8 mouse cellular contexts compared by ENCODE assay signal in genomic region chr17:32891239-32892180, GRCm38 (mm10). TPM values are rescaled to one million over a fixed set of nuclear protein-coding genes. Genes with fewer than 3 reads are reported as not detected.
DNase-seq lines count a peak whose midpoint lies in the region; ATAC-seq and TF ChIP-seq lines count a peak whose summit lies in the region.

Gene Zfp870 (minus strand): TSS chr17:32891642.

- peaks cover 70% of the 10 kb centered on the region for H3K4me1 ChIP-seq in E14TG2a.4 (replicated peaks; ENCODE audit: low read depth, low read length)
- peaks cover 10% of the 10 kb centered on the region for H3K4me1 ChIP-seq in forebrain, embryonic 14.5 days (ENCODE audit: control insufficient read depth, insufficient read depth, low read length)
- peaks cover 21% of the 10 kb centered on the region for H3K4me1 ChIP-seq in neural tube, embryonic 15.5 days

- peak within 1 kb of the TSS; percentile 67 for H3K4me2 ChIP-seq in forebrain, embryonic 14.5 days (ENCODE audit: low read length)
- peak within 1 kb of the TSS; percentile 85 for H3K4me2 ChIP-seq in neural tube, embryonic 15.5 days

- DNase-seq in cerebellum, adult 11 months: peak; percentile 78
- DNase-seq in forebrain, embryonic 14.5 days (ENCODE audit: low spot score): peak; percentile 96
- peak; percentile 81 to 91 for DNase-seq in heart, postnatal 14 days
- DNase-seq in layer of hippocampus, adult 11-12 months (ENCODE audit: low spot score): peak; percentile 91
- DNase-seq in lung, adult 18-20 months: peak; percentile 88 to 94
- peak; percentile 86 for DNase-seq in testis, postnatal 14 days (ENCODE audit: low spot score)

- peaks cover 35% of the 10 kb centered on the region for H3K36me3 ChIP-seq in E14TG2a.4 (ENCODE audit: insufficient read depth, low read length)
- 0 out of 2 replicates have a peak, but pooled peaks cover 2% of the 10 kb centered on the region for H3K36me3 ChIP-seq in forebrain, embryonic 14.5 days (ENCODE audit: control insufficient read depth, insufficient read depth, low read length)
- H3K36me3 ChIP-seq in neural tube, embryonic 15.5 days: no peaks in the 10 kb centered on the region

- peak within 1 kb of the TSS; percentile 75 for H3K9ac ChIP-seq in forebrain, embryonic 14.5 days (ENCODE audit: low read length)
- H3K9ac ChIP-seq in neural tube, embryonic 15.5 days (replicated peaks): peak within 1 kb of the TSS; percentile 81

- H3K27me3 ChIP-seq in E14TG2a.4 (ENCODE audit: insufficient read depth, low read length): no peaks in the 10 kb centered on the region
- no peaks in the 10 kb centered on the region for H3K27me3 ChIP-seq in forebrain, embryonic 14.5 days (replicated peaks; ENCODE audit: control insufficient read depth, insufficient read depth, low read length)
- H3K27me3 ChIP-seq in neural tube, embryonic 15.5 days (replicated peaks): no peaks in the 10 kb centered on the region

- ATAC-seq in forebrain, embryonic 14.5 days: peak; percentile 98
- peak; percentile 99 for ATAC-seq in neural tube, embryonic 15.5 days (ENCODE audit: low FRiP score)

- intact Hi-C loops in heart, postnatal 14 days (cut with DNase I): loop anchor here (5.0 to 10.0 kb wide), 2 partner anchors 56 to 107 kb away; partner anchors contain the start of genes Cyp4f13 and Zfp871

- 10% methylated on average over 33 of the region's 33 CpGs for WGBS in forebrain, embryonic 14.5 days
- 13% methylated on average over 33 of the region's 33 CpGs for WGBS in neural tube, embryonic 15.5 days

- H3K4me3 ChIP-seq in E14TG2a.4 (replicated peaks; ENCODE audit: low read length): peak within 1 kb of the TSS; percentile 94
- H3K4me3 ChIP-seq in forebrain, embryonic 14.5 days (ENCODE audit: low read depth, low read length): peak within 1 kb of the TSS; percentile 62
- H3K4me3 ChIP-seq in neural tube, embryonic 15.5 days (replicated peaks): peak within 1 kb of the TSS; percentile 79

- no peaks in the 10 kb centered on the region for H3K9me3 ChIP-seq in E14TG2a.4 (ENCODE audit: low read length)
- H3K9me3 ChIP-seq in forebrain, embryonic 14.5 days (replicated peaks; ENCODE audit: control insufficient read depth, low read length): no peaks in the 10 kb centered on the region
- H3K9me3 ChIP-seq in neural tube, embryonic 15.5 days (replicated peaks): no peaks in the 10 kb centered on the region

- no peak for TF ChIP-seq CTCF in E14TG2a.4 (conservative IDR thresholded peaks at IDR 0.05; ENCODE audit: low read length)

- peak within 1 kb of the TSS; percentile 74 for H3K27ac ChIP-seq in forebrain, embryonic 14.5 days (ENCODE audit: low read depth, low read length)
- peak within 1 kb of the TSS; percentile 87 for H3K27ac ChIP-seq in neural tube, embryonic 15.5 days (replicated peaks)

RNA-seq across cellular contexts. Expression of gene Zfp870, which starts in this region (rescaled TPM):
- polyA plus RNA-seq in forebrain, embryonic 14.5 days (2014; fragmentation: Nextera tagmentation; extraction: Ambion mirVana): 8.5 and 10.9 TPM in 2 replicates
- total RNA-seq in heart, postnatal 14 days (2021): 1 to 10 TPM; 7.3 to 9.0 TPM
- 7.7 and 8.8 TPM in 2 replicates for polyA plus RNA-seq in neural tube, embryonic 15.5 days (2015; fragmentation: Nextera tagmentation; extraction: Ambion mirVana)

Comparison
In these comparisons a context has a peak if more than half of its experiments do, and no peak if none do; other contexts are left out.
1. Peak in every context shown above with its lines: DNase-seq, ATAC-seq, H3K4me3 ChIP-seq and H3K27ac ChIP-seq.